30 mouse cellular contexts compared by ENCODE assay signal in genomic region chr4:149665692-149666090, GRCm38 (mm10). TPM values are rescaled to one million over a fixed set of nuclear protein-coding genes. Genes with fewer than 3 reads are reported as not detected.
A peak's percentile ranks its signal among the peaks of the same experiment; 100 is the strongest.
DNase-seq lines count a peak whose midpoint lies in the region; ATAC-seq and TF ChIP-seq lines count a peak whose summit lies in the region.
"Had no signal": no experiment of that assay in that cellular context is flagged by ENCODE, and none has a peak within 500 bp of the region (broad histone marks: within the 10 kb centered on the region; RNA-seq: fewer than 3 reads in every experiment).

No protein-coding gene starts in this region.

- H3K9ac ChIP-seq in liver, embryonic 13.5 days: no peak overlapping the region
- no peak overlapping the region for H3K9ac ChIP-seq in liver, embryonic 12.5 days
- H3K9ac ChIP-seq in forebrain, embryonic 13.5 days: no peak overlapping the region
- H3K9ac ChIP-seq: heart, embryonic 15.5 days; limb, embryonic 15.5 days had no signal

- DNase-seq in liver, embryonic 13.5 days: no peak
- no peak for DNase-seq in thymus, adult 2 months
- DNase-seq in thymus, postnatal 0 days (ENCODE audit: low spot score): no peak
- peak; percentile 42 for DNase-seq in induced T-regulatory cell, adult 2 months (ENCODE audit: low read depth)
- no peak for DNase-seq in adrenal gland, adult 2 months
- DNase-seq: adrenal gland, postnatal 25 days; cerebellum, adult 8-10 months; cerebellum, postnatal 25 days; gastrocnemius, postnatal 25 days; heart, adult 11 months; kidney, adult 8-10 months; kidney, postnatal 10 days; layer of hippocampus, adult 9-11 months; lung, adult 2 months; lung, postnatal 10 days; right cerebral cortex, postnatal 25 days; thymus, postnatal 4 days had no signal

- H3K4me3 ChIP-seq in liver, embryonic 13.5 days (replicated peaks): no peak overlapping the region
- no peak overlapping the region for H3K4me3 ChIP-seq in liver, embryonic 12.5 days
- H3K4me3 ChIP-seq in thymus, adult 2 months (ENCODE audit: control insufficient read depth, insufficient read depth, low read length): no peak overlapping the region
- no peak overlapping the region for H3K4me3 ChIP-seq in forebrain, embryonic 13.5 days
- H3K4me3 ChIP-seq: heart, embryonic 10.5 days; heart, embryonic 15.5 days; limb, embryonic 10.5 days; limb, embryonic 15.5 days had no signal

- no peak overlapping the region for H3K4me2 ChIP-seq in liver, embryonic 13.5 days
- H3K4me2 ChIP-seq in liver, embryonic 12.5 days: no peak overlapping the region
- no peak overlapping the region for H3K4me2 ChIP-seq in forebrain, embryonic 13.5 days
- H3K4me2 ChIP-seq: heart, embryonic 15.5 days; limb, embryonic 15.5 days; midbrain, embryonic 11.5 days had no signal

- TF ChIP-seq CTCF in thymus, adult 2 months (IDR thresholded peaks at IDR 0.05; ENCODE audit: borderline replicate concordance, control insufficient read depth, extremely low read depth, insufficient read depth, low read length, poor library complexity): no peak

- no peaks in the 10 kb centered on the region for H3K9me3 ChIP-seq in liver, embryonic 13.5 days (replicated peaks)
- no peaks in the 10 kb centered on the region for H3K9me3 ChIP-seq in liver, embryonic 12.5 days (replicated peaks)
- no peaks in the 10 kb centered on the region for H3K9me3 ChIP-seq in forebrain, embryonic 13.5 days (replicated peaks)
- H3K9me3 ChIP-seq: G1E; heart, embryonic 10.5 days; heart, embryonic 15.5 days; limb, embryonic 10.5 days; limb, embryonic 15.5 days had no signal

- H3K4me1 ChIP-seq in liver, embryonic 13.5 days (replicated peaks): peaks cover 33% of the 10 kb centered on the region
- H3K4me1 ChIP-seq in liver, embryonic 12.5 days: peaks cover 33% of the 10 kb centered on the region
- peaks cover 36% of the 10 kb centered on the region for H3K4me1 ChIP-seq in thymus, adult 2 months (replicated peaks; ENCODE audit: control insufficient read depth, insufficient read depth, low read length)
- H3K4me1 ChIP-seq in forebrain, embryonic 13.5 days: no peaks in the 10 kb centered on the region
- H3K4me1 ChIP-seq: limb, embryonic 15.5 days had no signal

- H3K27ac ChIP-seq in liver, embryonic 13.5 days: peak overlapping the region; percentile 21; the same call in 1 of the 2 replicates
- no peak overlapping the region for H3K27ac ChIP-seq in liver, embryonic 12.5 days
- peak overlapping the region; percentile 93 for H3K27ac ChIP-seq in thymus, adult 2 months (ENCODE audit: control insufficient read depth, insufficient read depth, low read length)
- no peak overlapping the region for H3K27ac ChIP-seq in forebrain, embryonic 13.5 days
- H3K27ac ChIP-seq: heart, embryonic 10.5 days; heart, embryonic 15.5 days; limb, embryonic 10.5 days; limb, embryonic 15.5 days had no signal

- no peak for ATAC-seq in liver, embryonic 13.5 days (ENCODE audit: low read depth)
- no peak for ATAC-seq in liver, embryonic 12.5 days
- no peak for ATAC-seq in forebrain, embryonic 13.5 days
- ATAC-seq: forebrain, embryonic 14.5 days; hindbrain, embryonic 16.5 days; intestine, embryonic 16.5 days; midbrain, embryonic 16.5 days; Patski had no signal

- H3K27me3 ChIP-seq in liver, embryonic 13.5 days: no peaks in the 10 kb centered on the region
- H3K27me3 ChIP-seq in liver, embryonic 12.5 days (replicated peaks): no peaks in the 10 kb centered on the region
- no peaks in the 10 kb centered on the region for H3K27me3 ChIP-seq in thymus, adult 2 months (ENCODE audit: control insufficient read depth, insufficient read depth, low read length)
- no peaks in the 10 kb centered on the region for H3K27me3 ChIP-seq in forebrain, embryonic 13.5 days
- H3K27me3 ChIP-seq: heart, embryonic 15.5 days; limb, embryonic 15.5 days; Patski had no signal

- H3K36me3 ChIP-seq in liver, embryonic 13.5 days: no peaks in the 10 kb centered on the region
- no peaks in the 10 kb centered on the region for H3K36me3 ChIP-seq in liver, embryonic 12.5 days
- peaks cover 4% of the 10 kb centered on the region for H3K36me3 ChIP-seq in thymus, adult 2 months (ENCODE audit: control insufficient read depth, insufficient read depth, low read length)
- H3K36me3 ChIP-seq in forebrain, embryonic 13.5 days (ENCODE audit: poor library complexity, severe bottlenecking): 0 out of 2 replicates have a peak, but pooled peaks cover 6% of the 10 kb centered on the region
- H3K36me3 ChIP-seq: heart, embryonic 10.5 days; heart, embryonic 15.5 days; limb, embryonic 10.5 days; limb, embryonic 15.5 days had no signal

- 61% methylated on average over 6 of the region's 6 CpGs for WGBS in liver, embryonic 13.5 days (ENCODE audit: insufficient replicate concordance)
- 52% methylated on average over 6 of the region's 6 CpGs for WGBS in liver, embryonic 12.5 days (ENCODE audit: insufficient replicate concordance)
- 39% methylated on average over 6 of the region's 6 CpGs for WGBS in thymus, adult 2 months
- 91% methylated on average over 6 of the region's 6 CpGs for WGBS in forebrain, embryonic 13.5 days

- TF ChIP-seq POLR2A in thymus, adult 2 months (IDR thresholded peaks at IDR 0.05; ENCODE audit: control insufficient read depth, extremely low read depth, insufficient read depth, low read length, poor library complexity): no peak

RNA-seq across cellular contexts. Expression of gene Pik3cd, which starts 36.7 kb away (rescaled TPM):
- polyA plus RNA-seq in liver, embryonic 13.5 days (2015; fragmentation: Nextera tagmentation; extraction: Ambion mirVana): 5.6 and 6.4 TPM in 2 replicates
- 7.6 and 8.9 TPM in 2 replicates for polyA plus RNA-seq in liver, embryonic 12.5 days (2016; fragmentation: Nextera tagmentation; extraction: Ambion mirVana)
- polyA plus RNA-seq in thymus, adult 2 months (2012; rRNA removed): 106 and 120 TPM in 2 replicates
- 27.5 and 31.2 TPM in 2 replicates for polyA plus RNA-seq in thymus, postnatal 0 days (2015; fragmentation: Nextera tagmentation; extraction: Ambion mirVana)
- 8.0 and 9.0 TPM in 2 replicates for polyA plus RNA-seq in forebrain, embryonic 13.5 days (2015; fragmentation: Nextera tagmentation; extraction: Ambion mirVana)
- total RNA-seq in adrenal gland, adult 2 months (2021): 1 to 10 TPM; 6.1 to 6.2 TPM
- 4.2 and 5.0 TPM in 2 replicates for polyA plus RNA-seq in adrenal gland, adult 2 months (2012; rRNA removed)

Comparison
In these comparisons a context has a peak if more than half of its experiments do, and no peak if none do; other contexts are left out.
1. H3K27ac ChIP-seq: peak in liver, embryonic 13.5 days (single experiment) and thymus, adult 2 months (single experiment); none in liver, embryonic 12.5 days (single experiment) and forebrain, embryonic 13.5 days (single experiment).